Mouse (Mus musculus) heart, adult 2 months (tissue): Measurements from ENCODE around the gene Nxpe4. TPM values are rescaled to one million over a fixed set of nuclear protein-coding genes. Genes with fewer than 3 reads are reported as not detected.
A peak's percentile ranks its signal among the peaks of the same experiment; 100 is the strongest.
"Not testable (repeated sequence)": the region's sequence is repeated elsewhere in the genome, so short reads cannot be mapped to it uniquely, and the experiment has no call there.

Source experiments
- DNase-seq, 2 experiments: peaks; one replicate each; pipeline ENCODE4 v3.0.0; 2021
- H3K27ac ChIP-seq: fragments of 200-600 bp; 2 replicates; pipeline ENCODE4 v1.8.1; 2022
- H3K27me3 ChIP-seq: fragments of 200-500 bp; 2 replicates; pipeline ENCODE4 v1.6.1; 2012; ENCODE audit warnings: mild to moderate bottlenecking, low read length, inconsistent platforms, mixed read lengths; ENCODE audit not compliant: control insufficient read depth, insufficient read depth
- H3K36me3 ChIP-seq: fragments of 200-500 bp; 2 replicates; pipeline ENCODE4 v1.6.1; 2012; ENCODE audit warnings: low read length, inconsistent platforms; ENCODE audit not compliant: control insufficient read depth, insufficient read depth
- H3K4me1 ChIP-seq: fragments of 200-500 bp; 2 replicates; pipeline ENCODE4 v1.6.1; 2011; ENCODE audit warnings: low read length; ENCODE audit not compliant: control insufficient read depth, insufficient read depth
- H3K4me3 ChIP-seq: fragments of 200-600 bp; 2 replicates; pipeline ENCODE4 v1.8.1; 2022
- H3K79me2 ChIP-seq: fragments of 200-500 bp; replicated peaks from 2 replicates; pipeline ENCODE4 v1.6.1; 2012; ENCODE audit warnings: mild to moderate bottlenecking, inconsistent platforms, low read length, moderate library complexity, mixed read lengths; ENCODE audit not compliant: control insufficient read depth, insufficient read depth
- H3K9ac ChIP-seq: fragments of 200-500 bp; 2 replicates; pipeline ENCODE4 v1.6.1; 2012; ENCODE audit warnings: low read depth, mild to moderate bottlenecking, control low read depth, inconsistent platforms, low read length, mixed read lengths
- CTCF ChIP-seq: fragments of 200-600 bp; IDR thresholded peaks from 2 replicates; pipeline ENCODE4 v1.8.1; 2022; ENCODE audit warnings: antibody characterized with exemption, mild to moderate bottlenecking, moderate library complexity
- EP300 ChIP-seq: fragments of 200-500 bp; IDR thresholded peaks from 2 replicates; pipeline ENCODE4 v1.6.1; 2011; ENCODE audit warnings: low read depth, low read length, control low read depth; ENCODE audit not compliant: insufficient read depth
- POLR2A ChIP-seq: fragments of 200-500 bp; IDR thresholded peaks from 2 replicates; pipeline ENCODE4 v1.6.1; 2011; ENCODE audit warnings: mild to moderate bottlenecking, low read depth, low read length, control low read depth; ENCODE audit not compliant: insufficient read depth
- WGBS: fragments of 180-500 bp; shearing (Covaris S2); methylation state at CpG from one replicate; pipeline ENCODE4 v1.1.7; 2018; 5-methylcytosine and 5-hydroxymethylcytosine counted together
- intact Hi-C: fragments of 180-260 bp; cut with DNase I; formaldehyde crosslinking; loops from one replicate; pipeline ENCODE4 v1.15.1; 2025
- polyA plus RNA-seq: library from polyadenylated mRNA; depleted of rRNA; stranded (reverse); fragments of >200 nt; gene quantifications from 2 replicates; pipeline ENCODE4 v1.2.3, GENCODE M21; 2012
- total RNA-seq, 2 experiments: library from RNA; stranded (reverse); gene quantifications; 2 replicates each; pipeline ENCODE4 v1.2.3; 2021

The Nxpe4 gene
- total and polyA plus RNA-seq, 3 experiments, result 2.9 to 7.8 (median 6.5) TPM

DNA sequence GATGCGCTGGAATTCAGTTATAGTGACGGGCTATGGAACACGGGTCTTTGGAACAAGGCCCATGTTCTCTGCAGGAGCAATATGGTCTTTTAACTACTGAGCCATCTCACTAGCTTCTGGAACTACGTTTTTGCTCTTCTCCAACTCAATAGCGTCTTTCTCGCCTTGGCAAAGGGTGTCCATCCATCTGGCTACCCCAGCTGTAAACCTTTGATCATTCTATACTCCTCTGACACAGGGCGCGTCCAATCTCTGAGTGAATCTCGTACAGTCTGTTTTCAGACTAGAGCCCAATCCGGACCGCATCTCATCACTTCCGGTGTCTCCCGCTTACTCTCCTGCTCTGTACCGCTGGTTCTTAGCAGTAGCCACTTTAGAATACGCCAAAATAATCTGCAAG lies 115.0 kb downstream of the Nxpe4 start:
- H3K36me3 ChIP-seq, result no peaks in the 10 kb centered on the region
- WGBS, result 87% methylated on average over 15 of the region's 15 CpGs
- DNase-seq, result no peak
- H3K9ac ChIP-seq, result no peak overlapping the region
- H3K4me3 ChIP-seq, result no peak overlapping the region
- H3K27ac ChIP-seq, result no peak overlapping the region
- H3K27me3 ChIP-seq, result no peaks in the 10 kb centered on the region
- H3K4me1 ChIP-seq, result no peaks in the 10 kb centered on the region
- H3K79me2 ChIP-seq, result no peaks in the 10 kb centered on the region
- no peak for TF ChIP-seq POLR2A
- no peak for TF ChIP-seq CTCF
- no peak for TF ChIP-seq EP300
- intact Hi-C loops, result no loop called here

DNA sequence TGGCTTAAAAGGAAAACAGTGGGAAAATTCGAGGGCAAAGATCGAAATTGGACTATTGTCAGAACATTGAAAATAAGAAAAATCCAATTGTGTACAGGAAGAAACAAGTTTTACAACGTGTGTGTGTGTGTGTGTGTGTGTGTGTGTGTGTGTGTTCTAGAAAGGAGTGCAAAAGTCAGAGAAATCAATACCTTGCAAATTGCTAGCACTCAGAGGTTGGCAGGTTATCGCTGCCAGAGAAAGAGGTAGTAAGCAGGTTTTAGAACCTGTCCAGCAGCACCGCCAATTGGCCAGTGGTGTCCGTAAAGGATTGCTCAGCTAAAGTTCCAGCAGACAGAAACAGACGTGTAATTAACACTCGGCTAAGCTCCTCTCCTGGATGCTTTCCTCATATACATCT lies 122.4 kb downstream of the Nxpe4 start:
- 86% methylated on average over 8 of the region's 8 CpGs for WGBS
- intact Hi-C loops, result no loop called here
- H3K4me3 ChIP-seq, result no peak overlapping the region
- H3K27ac ChIP-seq, result no peak overlapping the region
- TF ChIP-seq POLR2A (no peak), CTCF (no peak), EP300 (no peak)
- no peaks in the 10 kb centered on the region for H3K79me2 ChIP-seq
- no peaks in the 10 kb centered on the region for H3K27me3 ChIP-seq
- H3K9ac ChIP-seq, result no peak overlapping the region
- no peaks in the 10 kb centered on the region for H3K36me3 ChIP-seq
- H3K4me1 ChIP-seq, result no peaks in the 10 kb centered on the region
- DNase-seq, result no peak

DNA sequence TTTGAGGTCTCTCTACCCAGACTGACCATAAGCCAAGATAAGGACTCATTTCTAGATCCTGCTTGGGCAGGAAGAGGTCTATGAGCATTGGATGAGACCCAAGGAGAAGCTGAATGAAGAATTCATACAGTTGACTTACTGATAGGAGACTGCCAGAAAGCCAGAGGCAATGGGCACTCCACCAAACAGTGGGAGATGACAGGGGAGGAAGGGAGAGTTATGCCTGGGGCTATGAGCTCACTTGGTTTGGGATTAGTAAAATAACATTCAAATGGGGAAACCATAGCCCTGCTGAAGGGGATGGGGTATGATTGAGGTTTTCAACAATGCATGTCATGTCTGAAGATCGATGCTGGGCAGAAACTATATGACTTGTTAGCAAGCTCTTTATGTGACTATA lies 128.5 kb downstream of the Nxpe4 start:
- Histone ChIP-seq H3K4me3 (no peak overlapping the region), H3K27me3 (no peaks in the 10 kb centered on the region), H3K4me1 (no peaks in the 10 kb centered on the region), H3K9ac (no peak overlapping the region), H3K79me2 (no peaks in the 10 kb centered on the region), H3K36me3 (no peaks in the 10 kb centered on the region), H3K27ac (no peak overlapping the region)
- no peak for TF ChIP-seq POLR2A
- TF ChIP-seq EP300, result no peak
- 82% methylated on average over 1 of the region's 1 CpGs for WGBS
- DNase-seq, result no peak
- intact Hi-C loops, result no loop called here

GRCm38 (mm10) chr9:48294754-48295153 lies 132.9 kb downstream of the Nxpe4 start:
- Histone ChIP-seq H3K36me3 (no peaks in the 10 kb centered on the region), H3K9ac (no peak overlapping the region), H3K79me2 (no peaks in the 10 kb centered on the region), H3K4me1 (no peaks in the 10 kb centered on the region), H3K4me3 (no peak overlapping the region), H3K27me3 (no peaks in the 10 kb centered on the region), H3K27ac (no peak overlapping the region)
- 31% methylated on average over 2 of the region's 2 CpGs for WGBS
- intact Hi-C loops, result no loop called here
- TF ChIP-seq CTCF (no peak), EP300 (no peak), POLR2A (no peak)
- no peak for DNase-seq

- 90% methylated on average over 7 of the region's 7 CpGs for WGBS
- H3K27me3 ChIP-seq, result no peaks in the 10 kb centered on the region
- no peaks in the 10 kb centered on the region for H3K79me2 ChIP-seq
- H3K27ac ChIP-seq, result no peak overlapping the region
- H3K9ac ChIP-seq, result no peak overlapping the region
- intact Hi-C loops, result no loop called here
- no peak for DNase-seq
- no peaks in the 10 kb centered on the region for H3K36me3 ChIP-seq
- H3K4me3 ChIP-seq, result no peak overlapping the region
- no peak for TF ChIP-seq EP300
- TF ChIP-seq POLR2A, result no peak
- no peak for TF ChIP-seq CTCF
- peaks cover 1% of the 10 kb centered on the region for H3K4me1 ChIP-seq
Observed at GRCm38 (mm10) chr9:48298983-48299382, 137.2 kb downstream of the Nxpe4 start.

DNA sequence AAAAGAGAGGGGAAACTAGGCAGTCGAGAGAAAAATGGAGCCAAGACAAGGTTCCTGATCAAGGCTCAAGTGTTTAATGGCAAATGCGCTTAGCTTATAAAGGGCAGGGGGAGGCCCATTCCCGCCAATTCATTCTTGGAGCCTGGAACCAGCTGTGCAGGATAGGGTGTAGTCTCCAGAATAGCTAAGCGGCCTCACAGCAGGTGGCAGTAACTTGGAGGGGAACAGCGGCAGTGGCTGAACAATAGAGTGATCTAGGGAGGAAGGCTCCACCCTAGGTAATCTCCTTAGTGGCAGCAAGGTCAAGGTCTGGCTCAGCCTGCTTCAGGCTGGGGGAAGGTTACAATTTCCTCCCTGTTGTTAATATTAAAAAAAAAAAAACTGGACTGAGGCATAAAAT lies 141.7 kb downstream of the Nxpe4 start:
- intact Hi-C loops, result loop anchor here (1.0 to 2.0 kb wide), 2 partner anchors 37 to 51 kb away; no protein-coding TSS in a partner anchor
- WGBS, result 29% methylated on average over 5 of the region's 5 CpGs
- not testable (repeated sequence) for H3K4me1 ChIP-seq, H3K9ac ChIP-seq, H3K4me3 ChIP-seq, H3K36me3 ChIP-seq, H3K27me3 ChIP-seq, H3K79me2 ChIP-seq
- TF ChIP-seq EP300 (peak; percentile 82), CTCF (peak; percentile 57)
- peak; percentile 50 to 63 for DNase-seq
- H3K27ac ChIP-seq, result peak overlapping the region; percentile 84
